Mouse (Mus musculus) brain, embryonic 14.5 days (tissue): Measurements from ENCODE around the gene Trappc10.

Source experiments
- CTCF ChIP-seq: fragments of 200-500 bp; IDR thresholded peaks from 2 replicates; pipeline ENCODE4 v1.5.1; 2012; ENCODE audit warnings: inconsistent platforms, mild to moderate bottlenecking, moderate library complexity, borderline replicate concordance; ENCODE audit not compliant: insufficient read depth, insufficient read length; ENCODE audit errors: extremely low read depth
- POLR2A ChIP-seq: fragments of 200-500 bp; IDR thresholded peaks from 2 replicates; pipeline ENCODE4 v1.6.1; 2012; ENCODE audit warnings: mild to moderate bottlenecking, inconsistent platforms, borderline replicate concordance; ENCODE audit not compliant: poor library complexity, insufficient read depth, insufficient read length, severe bottlenecking; ENCODE audit errors: extremely low read depth

- TF ChIP-seq CTCF (no peak), POLR2A (no peak)
These were observed 95.3 kb downstream of the Trappc10 start for GRCm38 (mm10) chr10:78148834-78149766.
